Mouse (Mus musculus): Measurements from ENCODE around the gene Gm45783. TPM values are rescaled to one million over a fixed set of nuclear protein-coding genes. Genes with fewer than 3 reads are reported as not detected.
"Not testable (repeated sequence)": the region's sequence is repeated elsewhere in the genome, so short reads cannot be mapped to it uniquely, and the experiment has no call there.

The Gm45783 gene
- not detected in 2 replicates for polyA plus RNA-seq (2015; fragmentation: Nextera tagmentation; extraction: Ambion mirVana)

DNA sequence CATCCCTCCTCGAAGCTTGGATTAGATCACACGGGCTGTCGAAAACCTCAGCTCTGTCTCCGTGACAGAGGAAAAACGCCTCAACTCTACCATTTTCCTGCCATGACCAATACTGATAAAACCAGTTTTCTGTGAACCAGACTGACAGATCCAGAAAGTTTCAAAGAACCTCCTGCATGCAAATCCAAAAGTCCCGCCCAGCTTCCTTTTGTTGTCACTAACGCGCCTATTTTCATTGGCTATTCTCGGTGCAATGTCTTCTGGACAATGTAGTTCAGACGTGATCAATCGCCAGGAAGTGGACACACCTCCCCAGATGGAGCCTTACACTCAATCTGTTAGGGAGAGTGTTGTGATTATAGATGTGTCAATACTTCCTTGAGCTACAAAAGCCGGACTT, at the start of gene Gm45783:
Gene Gm45783, minus strand, starts transcription at position 143 of the 400 bp plus-strand sequence.
- not testable (repeated sequence) for H3K4me3 ChIP-seq; H3K9me3 ChIP-seq; H3K36me3 ChIP-seq; H3K27me3 ChIP-seq; H3K4me2 ChIP-seq; ATAC-seq (ENCODE audit: insufficient number of reproducible peaks, insufficient read depth, low FRiP score, low TSS enrichment, low read depth); H3K27ac ChIP-seq; H3K9ac ChIP-seq; H3K4me1 ChIP-seq
- 55% methylated on average over 12 of the region's 12 CpGs for WGBS

GRCm38 (mm10) chr7:7399603-7400002, 25.2 kb upstream of the Gm45783 start, which contains the start of gene Vmn2r31:
Vmn2r31 (minus strand) TSS chr7:7399703.
- not testable (repeated sequence) for H3K4me2 ChIP-seq; H3K4me1 ChIP-seq; H3K27me3 ChIP-seq; H3K4me3 ChIP-seq; H3K9ac ChIP-seq; H3K36me3 ChIP-seq; H3K27ac ChIP-seq; H3K9me3 ChIP-seq; ATAC-seq (ENCODE audit: insufficient number of reproducible peaks, insufficient read depth, low FRiP score, low TSS enrichment, low read depth)

DNA sequence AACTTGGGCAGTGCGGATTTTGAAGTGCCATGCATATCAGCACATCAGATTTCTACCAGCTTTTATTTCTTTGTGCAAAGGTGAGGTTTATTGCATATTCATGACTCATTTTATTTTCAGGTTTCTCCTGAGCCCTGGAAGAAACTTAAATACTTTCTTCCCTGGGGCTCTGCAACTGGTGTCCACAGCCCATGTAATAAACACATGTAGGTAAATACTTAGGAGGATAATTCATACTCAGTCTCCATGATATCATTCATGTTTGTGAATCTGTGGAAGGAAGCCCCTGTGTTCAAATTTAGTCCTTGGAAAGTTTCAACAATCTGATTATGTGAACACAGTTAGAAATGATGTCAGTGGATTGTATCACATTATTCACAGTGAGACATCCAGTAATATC, 36.9 kb downstream of the Gm45783 start, which contains the start of gene Vmn2r30:
Gene Vmn2r30, minus strand, starts transcription at position 101 of the 400 bp plus-strand sequence.
- not testable (repeated sequence) for H3K4me2 ChIP-seq; H3K4me1 ChIP-seq; H3K36me3 ChIP-seq; ATAC-seq (ENCODE audit: insufficient number of reproducible peaks, insufficient read depth, low FRiP score, low TSS enrichment, low read depth); H3K9me3 ChIP-seq; H3K4me3 ChIP-seq; H3K27ac ChIP-seq; H3K9ac ChIP-seq; H3K27me3 ChIP-seq
- WGBS = 100% methylated on average over 1 of the region's 1 CpGs

DNA sequence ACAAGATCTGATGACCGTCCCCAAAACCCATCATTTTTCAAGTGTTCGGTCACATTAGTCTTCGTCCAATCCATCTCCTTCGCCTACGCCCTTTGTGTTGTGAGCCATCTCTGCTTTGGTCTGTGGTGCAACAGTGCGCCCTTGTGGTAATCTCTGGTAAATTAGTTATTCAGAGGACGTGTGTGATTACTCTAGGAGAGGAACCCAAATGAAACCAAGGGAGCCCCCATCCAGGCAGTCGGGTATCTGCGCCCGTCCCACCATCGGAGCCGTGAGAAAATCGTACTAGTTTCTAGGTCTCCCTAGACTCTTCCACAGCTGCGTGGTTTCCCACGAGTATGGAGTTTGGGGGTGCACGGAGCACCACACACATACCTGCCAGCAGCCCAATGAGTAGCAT, 78.8 kb downstream of the Gm45783 start:
- 82% methylated on average over 16 of the region's 16 CpGs for WGBS
- Histone ChIP-seq H3K4me1 (0 out of 2 replicates have a peak, but pooled peaks cover 8% of the 10 kb centered on the region), H3K27ac (no peak overlapping the region), H3K4me2 (no peak overlapping the region), H3K9me3 (no peaks in the 10 kb centered on the region), H3K4me3 (no peak overlapping the region), H3K36me3 (peaks cover 44% of the 10 kb centered on the region), H3K9ac (no peak overlapping the region), H3K27me3 (no peaks in the 10 kb centered on the region)
- no peak for ATAC-seq (ENCODE audit: insufficient number of reproducible peaks, insufficient read depth, low FRiP score, low TSS enrichment, low read depth)

Small RNAs within 50 kb of the gene (microRNA-seq; reads per million reads assigned to microRNA genes)
- not detected for gene Mir5620

Other genes with a start within 250 kb of the Gm45783 start
- 2.2 and 3.5 TPM in 2 replicates for gene Zfp773, start 237.8 kb downstream of the Gm45783 start, polyA plus RNA-seq (2015; fragmentation: Nextera tagmentation; extraction: Ambion mirVana)
- gene Zfp418, start 203.2 kb downstream of the Gm45783 start, polyA plus RNA-seq (2015; fragmentation: Nextera tagmentation; extraction: Ambion mirVana) = 3.5 and 3.7 TPM in 2 replicates
- gene Zfp772, start 164.6 kb downstream of the Gm45783 start, polyA plus RNA-seq (2015; fragmentation: Nextera tagmentation; extraction: Ambion mirVana) = 8.9 and 11.9 TPM in 2 replicates
- 1.7 and 1.8 TPM in 2 replicates for gene Vmn2r29, start 127.2 kb downstream of the Gm45783 start, polyA plus RNA-seq (2015; fragmentation: Nextera tagmentation; extraction: Ambion mirVana)
- gene Gm45844, start 96.3 kb downstream of the Gm45783 start, polyA plus RNA-seq (2015; fragmentation: Nextera tagmentation; extraction: Ambion mirVana) = 3.3 and 7.6 TPM in 2 replicates
- gene Clcn4, start 73.7 kb downstream of the Gm45783 start, polyA plus RNA-seq (2015; fragmentation: Nextera tagmentation; extraction: Ambion mirVana) = 44.1 and 49.8 TPM in 2 replicates
- 0.04 TPM in 1 of 2 replicates, not detected in the other for gene Vmn2r30, start 37.0 kb downstream of the Gm45783 start, polyA plus RNA-seq (2015; fragmentation: Nextera tagmentation; extraction: Ambion mirVana)
- not detected in 2 replicates for gene Vmn2r31, start 25.1 kb upstream of the Gm45783 start, polyA plus RNA-seq (2015; fragmentation: Nextera tagmentation; extraction: Ambion mirVana)
- not detected in 2 replicates for gene Vmn2r32, start 105.4 kb upstream of the Gm45783 start, polyA plus RNA-seq (2015; fragmentation: Nextera tagmentation; extraction: Ambion mirVana)
- gene Vmn2r33, start 192.2 kb upstream of the Gm45783 start, polyA plus RNA-seq (2015; fragmentation: Nextera tagmentation; extraction: Ambion mirVana) = not detected in 2 replicates

Measured in embryonic facial prominence, embryonic 13.5 days (tissue).